ENCODE assay signal across 8 mouse cellular contexts in the genomic region with DNA sequence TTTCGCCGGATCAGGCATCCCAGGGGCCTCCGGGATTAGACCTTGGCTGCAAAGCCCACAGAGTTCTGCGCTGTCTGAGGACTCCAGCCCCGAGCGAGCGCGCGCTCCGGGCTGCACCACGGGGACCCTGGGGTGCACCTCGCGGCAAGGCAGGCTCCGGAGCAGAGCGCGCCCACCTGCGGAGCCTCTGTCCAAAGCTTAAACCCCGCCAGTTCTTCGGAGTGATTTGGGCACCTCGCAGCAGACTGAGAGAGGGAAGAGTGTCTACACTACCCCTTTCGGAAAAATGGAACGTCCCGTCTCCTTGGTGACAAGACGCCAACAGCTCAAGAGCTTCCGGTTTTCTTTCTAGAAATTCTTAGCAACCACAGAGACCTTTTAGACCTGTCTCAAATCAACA. TPM values are rescaled to one million over a fixed set of nuclear protein-coding genes. Genes with fewer than 3 reads are reported as not detected.
DNase-seq lines count a peak whose midpoint lies in the region; ATAC-seq and TF ChIP-seq lines count a peak whose summit lies in the region.

A gene (minus strand): TSS at position 76 of the 400 bp plus-strand sequence.

- 0% methylated on average over 25 of the region's 25 CpGs for WGBS in limb, embryonic 15.5 days
- 0% methylated on average over 25 of the region's 25 CpGs for WGBS in midbrain, embryonic 16.5 days
- WGBS in stomach, embryonic 14.5 days = 1% methylated on average over 25 of the region's 25 CpGs

- H3K27ac ChIP-seq in bone marrow macrophage, adult 2 months (ENCODE audit: insufficient read depth, low read depth, low read length) = 0 out of 2 replicates have a peak within 1 kb of the TSS, but pooled peaks have one; percentile 20
- H3K27ac ChIP-seq in limb, embryonic 15.5 days = no peak within 1 kb of the TSS
- H3K27ac ChIP-seq in midbrain, embryonic 16.5 days (ENCODE audit: low read length) = no peak within 1 kb of the TSS
- no peak within 1 kb of the TSS for H3K27ac ChIP-seq in stomach, embryonic 14.5 days (ENCODE audit: low read length)

- TF ChIP-seq POLR2A in bone marrow macrophage, adult 2 months (IDR thresholded peaks at IDR 0.05; ENCODE audit: borderline replicate concordance, low read depth, low read length) = no peak

- H3K27me3 ChIP-seq in limb, embryonic 15.5 days = peaks cover 31% of the 10 kb centered on the region
- H3K27me3 ChIP-seq in midbrain, embryonic 16.5 days (ENCODE audit: control insufficient read depth, insufficient read depth, low read depth, low read length) = peaks cover 18% of the 10 kb centered on the region
- 0 out of 2 replicates have a peak, but pooled peaks cover 2% of the 10 kb centered on the region for H3K27me3 ChIP-seq in stomach, embryonic 14.5 days (ENCODE audit: control insufficient read depth, insufficient read depth, low read length)

- H3K4me1 ChIP-seq in bone marrow macrophage, adult 2 months (ENCODE audit: control insufficient read depth, insufficient read depth, low read length) = peaks cover 16% of the 10 kb centered on the region
- H3K4me1 ChIP-seq in limb, embryonic 15.5 days = peaks cover 10% of the 10 kb centered on the region
- H3K4me1 ChIP-seq in midbrain, embryonic 16.5 days (ENCODE audit: control insufficient read depth, insufficient read depth, low read length) = peaks cover 10% of the 10 kb centered on the region; the same call in 1 of the 2 replicates
- H3K4me1 ChIP-seq in stomach, embryonic 14.5 days (ENCODE audit: control insufficient read depth, insufficient read depth, low read length) = peaks cover 6% of the 10 kb centered on the region; the same call in 1 of the 2 replicates

- peak within 1 kb of the TSS; percentile 79 for H3K4me2 ChIP-seq in limb, embryonic 15.5 days
- peak within 1 kb of the TSS; percentile 81 for H3K4me2 ChIP-seq in midbrain, embryonic 16.5 days (ENCODE audit: low read length)
- H3K4me2 ChIP-seq in stomach, embryonic 14.5 days (replicated peaks; ENCODE audit: low read depth, low read length) = peak within 1 kb of the TSS; percentile 88

- DNase-seq in cerebellum, postnatal 36 days = peak; percentile 7 to 12
- peak; percentile 14 to 57 for DNase-seq in frontal cortex, adult 2 months (ENCODE audit: extremely low spot score in 1 of 2, low spot score in 1 of 2)

- H3K9me3 ChIP-seq in limb, embryonic 15.5 days = no peaks in the 10 kb centered on the region
- H3K9me3 ChIP-seq in midbrain, embryonic 16.5 days (replicated peaks; ENCODE audit: control insufficient read depth, low read length, poor library complexity, severe bottlenecking) = no peaks in the 10 kb centered on the region
- H3K9me3 ChIP-seq in stomach, embryonic 14.5 days (ENCODE audit: control insufficient read depth, low read depth, low read length) = no peaks in the 10 kb centered on the region

- H3K36me3 ChIP-seq in limb, embryonic 15.5 days = no peaks in the 10 kb centered on the region
- H3K36me3 ChIP-seq in midbrain, embryonic 16.5 days (ENCODE audit: control insufficient read depth, insufficient read depth, low read length) = no peaks in the 10 kb centered on the region
- no peaks in the 10 kb centered on the region for H3K36me3 ChIP-seq in stomach, embryonic 14.5 days (ENCODE audit: control insufficient read depth, insufficient read depth, low read length)

- H3K9ac ChIP-seq in limb, embryonic 15.5 days = peak within 1 kb of the TSS; percentile 43
- H3K9ac ChIP-seq in midbrain, embryonic 16.5 days (ENCODE audit: low read depth, low read length) = peak within 1 kb of the TSS; percentile 66
- H3K9ac ChIP-seq in stomach, embryonic 14.5 days (replicated peaks; ENCODE audit: low read depth, low read length) = peak within 1 kb of the TSS; percentile 31; the same call in 1 of the 2 replicates

- no peak for TF ChIP-seq CTCF in bone marrow macrophage, adult 2 months (IDR thresholded peaks at IDR 0.05; ENCODE audit: low read depth, low read length)

- H3K4me3 ChIP-seq in bone marrow macrophage, adult 2 months (ENCODE audit: insufficient read depth, low read length) = peak within 1 kb of the TSS; percentile 55
- peak within 1 kb of the TSS; percentile 47 for H3K4me3 ChIP-seq in limb, embryonic 15.5 days
- H3K4me3 ChIP-seq in midbrain, embryonic 16.5 days (ENCODE audit: low read depth, low read length) = peak within 1 kb of the TSS; percentile 47
- H3K4me3 ChIP-seq in stomach, embryonic 14.5 days (ENCODE audit: low read depth, low read length) = peak within 1 kb of the TSS; percentile 41

- ATAC-seq in cerebellum, adult (ENCODE audit: insufficient number of reproducible peaks, low FRiP score, low TSS enrichment) = no peak
- ATAC-seq in inflammation-experienced regulatory T-cells, adult 6 months = peak; percentile 77
- no peak for ATAC-seq in limb, embryonic 15.5 days (ENCODE audit: insufficient number of reproducible peaks, low FRiP score, low TSS enrichment, low read depth)
- peak; percentile 64; the same call in 1 of the 2 replicates for ATAC-seq in midbrain, embryonic 16.5 days
- peak; percentile 73; the same call in 1 of the 2 replicates for ATAC-seq in stomach, embryonic 14.5 days (ENCODE audit: insufficient number of reproducible peaks, insufficient read depth, low FRiP score, low read depth)

RNA-seq across cellular contexts. Expression of the gene that starts here (rescaled TPM):
- polyA plus RNA-seq in bone marrow macrophage, adult 2 months (2012; ENCODE audit: insufficient read depth, insufficient read length, missing spikeins) = not detected in 2 replicates
- 0.14 and 0.17 TPM in 2 replicates for polyA plus RNA-seq in frontal cortex, adult 2 months (2012; rRNA removed)
- polyA plus RNA-seq in inflammation-experienced regulatory T-cells, adult 6 months (2017; shearing (Covaris generic)) = under 1 TPM in 2 of 3 experiments, not detected in 1; 0.73 to 0.95 TPM
- 0.29 and 0.31 TPM in 2 replicates for polyA plus RNA-seq in limb, embryonic 15.5 days (2015; fragmentation: Nextera tagmentation; extraction: Ambion mirVana)
- 1.2 and 1.5 TPM in 2 replicates for polyA plus RNA-seq in midbrain, embryonic 16.5 days (2015; fragmentation: Nextera tagmentation; extraction: Ambion mirVana)
- 0.55 and 0.59 TPM in 2 replicates for polyA plus RNA-seq in stomach, embryonic 14.5 days (2014; fragmentation: Nextera tagmentation; extraction: Ambion mirVana)

Comparison
In these comparisons a context has a peak if more than half of its experiments do, and no peak if none do; other contexts are left out.
1. Peak in DNase-seq in frontal cortex, adult 2 months; RNA of the gene not detected or under 1 TPM.
2. Peak in ATAC-seq in inflammation-experienced regulatory T-cells, adult 6 months; RNA of the gene not detected or under 1 TPM.
3. Peak in ATAC-seq, H3K4me3 ChIP-seq, H3K9ac ChIP-seq and H3K4me2 ChIP-seq in stomach, embryonic 14.5 days; RNA of the gene not detected or under 1 TPM.